Mouse (Mus musculus): ENCODE results near the gene Psg28.
"Not testable (repeated sequence)": the region's sequence is repeated elsewhere in the genome, so short reads cannot be mapped to it uniquely, and the experiment has no call there.

The Psg28 gene

GRCm38 (mm10) chr7:18431941-18432340, at the start of gene Psg28:
Psg28 (minus strand) TSS chr7:18432041.
- not testable (repeated sequence) for DNase-seq

GRCm38 (mm10) chr7:18403407-18403806, 28.4 kb downstream of the Psg28 start:
- DNase-seq = no peak

- DNase-seq = no peak
Measured at GRCm38 (mm10) chr7:18402527-18403237, 29.2 kb downstream of the Psg28 start.

DNA sequence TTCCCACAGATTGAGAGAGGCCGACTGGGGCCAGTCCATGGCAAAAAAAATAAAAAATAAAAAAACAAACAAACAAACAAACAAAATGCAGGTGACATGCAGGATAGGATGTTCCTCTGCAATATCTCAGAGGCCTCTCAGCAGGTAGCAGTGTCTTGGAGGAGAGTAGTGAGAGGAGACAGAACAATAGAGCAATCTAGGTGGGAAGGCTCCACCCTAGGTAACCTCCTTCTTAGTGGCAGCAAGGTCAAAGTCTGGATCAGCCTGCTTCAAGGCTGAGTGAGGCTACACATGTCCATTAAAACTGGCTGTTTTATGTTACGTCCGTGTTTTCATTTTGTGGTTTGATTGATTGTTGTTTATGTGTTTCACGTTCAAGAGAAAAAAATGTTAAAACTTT, 40.4 kb downstream of the Psg28 start:
- DNase-seq = not testable (repeated sequence)

- DNase-seq = no peak
Measured at GRCm38 (mm10) chr7:18378295-18378694, 53.5 kb downstream of the Psg28 start.

All from B cell, adult 2 months (primary cell).